In the genomic region with DNA sequence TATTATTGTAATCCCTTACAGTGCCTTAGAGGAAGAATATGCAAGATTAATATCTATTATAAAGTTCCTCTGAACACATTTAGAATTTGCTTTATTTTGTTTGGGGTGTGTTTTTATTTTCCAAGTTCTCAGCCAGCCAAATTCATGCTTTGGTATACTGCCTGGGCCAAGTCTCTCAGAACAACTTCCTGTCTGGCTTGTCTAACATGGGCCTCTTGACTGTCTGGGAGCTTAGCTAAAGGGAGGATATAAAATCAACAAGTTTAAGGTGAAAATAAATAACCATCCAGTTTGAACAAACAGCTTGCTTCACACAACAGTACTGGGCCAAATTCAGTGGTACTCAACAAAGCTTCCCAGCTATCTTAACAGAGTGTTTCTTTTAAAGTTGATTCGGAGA, we compare ENCODE assay signal across 13 mouse cellular contexts.
"Had no signal": no experiment of that assay in that cellular context is flagged by ENCODE, and none has a peak within 500 bp of the region (broad histone marks: within the 10 kb centered on the region; RNA-seq: fewer than 3 reads in every experiment).

No protein-coding gene starts in this region.

- H3K9ac ChIP-seq: limb, embryonic 13.5 days; lung, embryonic 14.5 days; neural tube, embryonic 12.5 days; stomach, embryonic 15.5 days had no signal

- H3K4me2 ChIP-seq: limb, embryonic 13.5 days; liver, embryonic 11.5 days; lung, embryonic 14.5 days; neural tube, embryonic 12.5 days; stomach, embryonic 15.5 days had no signal

- H3K36me3 ChIP-seq: limb, embryonic 13.5 days; midbrain, embryonic 10.5 days; neural tube, embryonic 12.5 days; stomach, embryonic 15.5 days had no signal

- H3K4me3 ChIP-seq: limb, embryonic 13.5 days; midbrain, embryonic 10.5 days; neural tube, embryonic 12.5 days; stomach, embryonic 15.5 days had no signal

- DNase-seq: left cerebral cortex, postnatal 4 days; lung, embryonic 14.5 days; lung, postnatal 4 days; midbrain, embryonic 14.5 days; retina, postnatal 1 day; right cerebral cortex, postnatal 4 days; thymus, adult 2 months; thymus, postnatal 25 days had no signal

- H3K27ac ChIP-seq: limb, embryonic 13.5 days; midbrain, embryonic 10.5 days; neural tube, embryonic 12.5 days; stomach, embryonic 15.5 days had no signal

- H3K27me3 ChIP-seq: limb, embryonic 13.5 days; neural tube, embryonic 12.5 days; stomach, embryonic 15.5 days had no signal

- H3K4me1 ChIP-seq: limb, embryonic 13.5 days; midbrain, embryonic 10.5 days; neural tube, embryonic 12.5 days; stomach, embryonic 15.5 days had no signal

- H3K9me3 ChIP-seq: limb, embryonic 13.5 days; midbrain, embryonic 10.5 days; neural tube, embryonic 12.5 days; stomach, embryonic 15.5 days had no signal
